Mouse (Mus musculus): ENCODE measurements around the gene Tekt3.

Gene Tekt3

GRCm38 (mm10) chr11:63059911-63060310, 1.5 kb upstream of the Tekt3 start:
- in situ Hi-C loops (cut with MboI): no loop called here

GRCm38 (mm10) chr11:63066526-63066925, 5.1 kb downstream of the Tekt3 start:
- in situ Hi-C loops (cut with MboI): no loop called here

GRCm38 (mm10) chr11:63070081-63070480, 8.6 kb downstream of the Tekt3 start:
- in situ Hi-C loops (cut with MboI): no loop called here

GRCm38 (mm10) chr11:63084536-63084935, 23.1 kb downstream of the Tekt3 start:
- in situ Hi-C loops (cut with MboI): no loop called here

GRCm38 (mm10) chr11:63088672-63089071, 27.2 kb downstream of the Tekt3 start:
- in situ Hi-C loops (cut with MboI): no loop called here

- in situ Hi-C loops (cut with MboI): no loop called here
These were observed 28.8 kb downstream of the Tekt3 start for GRCm38 (mm10) chr11:63090210-63090609.

- in situ Hi-C loops (cut with MboI): no loop called here
These were observed 29.5 kb downstream of the Tekt3 start for GRCm38 (mm10) chr11:63090986-63091385.

- in situ Hi-C loops (cut with MboI): no loop called here
These were observed 30.8 kb downstream of the Tekt3 start for GRCm38 (mm10) chr11:63092271-63092670.

GRCm38 (mm10) chr11:63093601-63094000, 32.1 kb downstream of the Tekt3 start:
- in situ Hi-C loops (cut with MboI): no loop called here

- in situ Hi-C loops (cut with MboI): no loop called here
These were observed 33.0 kb downstream of the Tekt3 start for GRCm38 (mm10) chr11:63094496-63094895.

GRCm38 (mm10) chr11:63098016-63098415, 36.6 kb downstream of the Tekt3 start:
- in situ Hi-C loops (cut with MboI): no loop called here

GRCm38 (mm10) chr11:63099390-63099789, 37.9 kb downstream of the Tekt3 start:
- in situ Hi-C loops (cut with MboI): no loop called here

GRCm38 (mm10) chr11:63103256-63103655, 41.8 kb downstream of the Tekt3 start:
- in situ Hi-C loops (cut with MboI): no loop called here

GRCm38 (mm10) chr11:63104026-63104425, 42.6 kb downstream of the Tekt3 start:
- in situ Hi-C loops (cut with MboI): no loop called here

GRCm38 (mm10) chr11:63109230-63109775, 47.8 kb downstream of the Tekt3 start:
- in situ Hi-C loops (cut with MboI): no loop called here

GRCm38 (mm10) chr11:63110329-63110728, 48.9 kb downstream of the Tekt3 start:
- in situ Hi-C loops (cut with MboI): no loop called here

GRCm38 (mm10) chr11:63114807-63115641, 53.6 kb downstream of the Tekt3 start:
- in situ Hi-C loops (cut with MboI): no loop called here

GRCm38 (mm10) chr11:63116652-63117051, 55.2 kb downstream of the Tekt3 start:
- in situ Hi-C loops (cut with MboI): no loop called here

GRCm38 (mm10) chr11:63117266-63117665, 55.8 kb downstream of the Tekt3 start:
- in situ Hi-C loops (cut with MboI): no loop called here

GRCm38 (mm10) chr11:63119791-63120190, 58.3 kb downstream of the Tekt3 start:
- in situ Hi-C loops (cut with MboI): no loop called here

GRCm38 (mm10) chr11:63122249-63122648, 60.8 kb downstream of the Tekt3 start:
- in situ Hi-C loops (cut with MboI): no loop called here

- in situ Hi-C loops (cut with MboI): no loop called here
These were observed 61.4 kb downstream of the Tekt3 start for GRCm38 (mm10) chr11:63122776-63123350.

- in situ Hi-C loops (cut with MboI): no loop called here
These were observed 62.9 kb downstream of the Tekt3 start for GRCm38 (mm10) chr11:63124316-63124715.
